Mouse (Mus musculus) T-cell, adult 2 months (primary cell): ENCODE data around the gene Rbpjl.

Experiments used
- DNase-seq: peaks from one replicate; pipeline ENCODE4 v3.0.0; 2022; ENCODE audit warnings: low spot score

Gene Rbpjl

GRCm38 (mm10) chr2:164402906-164403305 is at the start of gene Rbpjl:
TSS of gene Rbpjl (plus strand) at chr2:164403141.
- peak; percentile 46 for DNase-seq

GRCm38 (mm10) chr2:164353356-164353755 is 49.6 kb upstream of the Rbpjl start:
- peak; percentile 12 for DNase-seq

DNA sequence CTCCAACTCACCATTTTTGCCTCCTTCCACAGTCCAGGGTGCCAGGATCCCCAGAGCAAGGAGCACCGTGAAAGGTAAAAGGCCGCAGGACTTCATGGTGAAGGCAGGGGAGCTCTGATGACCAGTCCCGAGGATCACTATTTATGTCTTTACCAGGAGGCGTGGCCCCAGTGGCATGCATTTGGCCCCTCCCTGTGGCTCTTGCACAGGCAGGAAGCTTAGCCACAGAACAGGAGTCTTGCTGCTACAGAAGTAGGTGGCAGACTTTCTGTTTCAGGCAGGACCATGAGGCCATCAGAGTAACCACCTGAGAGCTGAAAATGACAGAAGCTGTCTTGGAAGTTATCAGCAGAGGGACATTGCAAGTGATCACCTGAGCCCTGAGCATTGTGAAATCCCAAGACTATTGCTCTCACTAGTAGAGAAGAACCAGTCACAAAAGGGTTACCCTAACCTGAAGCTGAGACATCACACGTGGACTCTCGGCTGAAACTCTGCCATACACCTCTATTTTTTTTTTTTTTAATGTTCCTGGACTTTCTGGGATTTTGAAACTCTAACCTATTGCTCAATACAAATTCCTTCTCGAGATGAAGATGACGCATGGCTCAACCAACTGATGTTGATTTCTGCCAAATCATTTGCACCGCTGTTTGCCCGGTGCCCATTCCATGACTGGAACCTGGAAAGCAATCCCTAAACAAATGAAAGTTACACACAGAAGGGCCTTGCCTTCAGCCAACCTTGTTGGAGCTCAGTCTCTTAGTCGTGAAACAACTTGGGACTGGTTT is 46.6 kb upstream of the Rbpjl start:
- peak; percentile 9 for DNase-seq

DNA sequence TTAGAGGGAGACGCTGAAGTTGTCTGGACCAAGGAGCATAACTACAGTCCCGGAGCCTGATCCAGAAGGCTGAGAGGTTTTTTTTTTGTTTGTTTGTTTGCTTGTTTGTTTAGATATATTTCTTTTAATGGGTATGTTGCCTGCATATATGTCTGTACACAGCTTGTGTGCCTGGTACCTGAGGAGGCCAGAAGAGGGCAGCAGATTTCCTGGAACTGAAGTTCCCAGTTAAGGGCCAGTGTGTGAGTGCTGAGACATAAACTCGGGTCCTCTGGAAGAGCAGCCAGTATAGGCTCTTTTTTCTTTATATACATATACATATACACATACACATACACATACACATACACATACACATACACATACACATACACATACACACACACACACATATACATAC is 44.6 kb upstream of the Rbpjl start:
- no peak for DNase-seq

GRCm38 (mm10) chr2:164359031-164359430 is 43.9 kb upstream of the Rbpjl start:
- no peak for DNase-seq

DNA sequence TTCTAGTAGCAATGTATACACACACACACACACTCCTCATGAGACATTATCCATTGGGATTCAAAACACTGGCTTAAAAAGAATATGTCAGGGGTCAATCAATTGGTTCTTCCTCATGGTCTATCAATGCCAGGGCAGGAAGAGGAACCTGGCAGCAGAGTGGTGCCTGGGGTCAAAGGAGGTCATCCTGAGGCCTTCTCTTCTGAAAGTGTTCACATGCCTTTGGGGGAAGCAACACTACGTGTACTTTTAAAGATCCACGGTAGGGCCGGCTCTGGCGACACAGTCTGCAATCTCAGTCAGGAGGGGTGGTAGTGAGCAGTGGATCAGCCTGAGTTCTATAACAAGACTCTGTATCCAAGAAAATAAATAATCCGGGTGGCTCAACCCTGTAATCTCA is 43.3 kb upstream of the Rbpjl start:
- no peak for DNase-seq

- no peak for DNase-seq
Measured at GRCm38 (mm10) chr2:164360974-164361657, 41.8 kb upstream of the Rbpjl start.

GRCm38 (mm10) chr2:164366947-164367346 is 36.0 kb upstream of the Rbpjl start:
- no peak for DNase-seq

GRCm38 (mm10) chr2:164368620-164369105 is 34.3 kb upstream of the Rbpjl start:
- DNase-seq: no peak

DNA sequence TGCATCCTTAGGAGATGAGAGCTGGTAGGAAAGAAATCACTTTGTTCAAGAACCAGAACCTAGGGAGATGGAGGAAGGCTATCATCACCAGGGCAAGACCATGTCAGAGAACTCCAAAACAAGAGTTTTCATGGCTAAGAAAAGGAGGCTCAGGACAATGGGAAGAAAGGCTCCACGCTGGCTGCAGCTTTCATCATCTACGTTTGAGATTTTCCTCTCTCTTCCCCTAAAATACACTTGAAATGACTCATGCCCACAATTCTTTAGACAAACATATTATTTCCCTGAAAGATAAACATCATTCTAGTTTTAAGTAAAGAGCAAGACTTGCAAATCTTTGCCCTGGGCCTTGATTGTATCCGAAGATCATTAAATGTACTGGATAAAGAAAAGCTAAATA is 31.6 kb upstream of the Rbpjl start:
- DNase-seq: no peak

DNA sequence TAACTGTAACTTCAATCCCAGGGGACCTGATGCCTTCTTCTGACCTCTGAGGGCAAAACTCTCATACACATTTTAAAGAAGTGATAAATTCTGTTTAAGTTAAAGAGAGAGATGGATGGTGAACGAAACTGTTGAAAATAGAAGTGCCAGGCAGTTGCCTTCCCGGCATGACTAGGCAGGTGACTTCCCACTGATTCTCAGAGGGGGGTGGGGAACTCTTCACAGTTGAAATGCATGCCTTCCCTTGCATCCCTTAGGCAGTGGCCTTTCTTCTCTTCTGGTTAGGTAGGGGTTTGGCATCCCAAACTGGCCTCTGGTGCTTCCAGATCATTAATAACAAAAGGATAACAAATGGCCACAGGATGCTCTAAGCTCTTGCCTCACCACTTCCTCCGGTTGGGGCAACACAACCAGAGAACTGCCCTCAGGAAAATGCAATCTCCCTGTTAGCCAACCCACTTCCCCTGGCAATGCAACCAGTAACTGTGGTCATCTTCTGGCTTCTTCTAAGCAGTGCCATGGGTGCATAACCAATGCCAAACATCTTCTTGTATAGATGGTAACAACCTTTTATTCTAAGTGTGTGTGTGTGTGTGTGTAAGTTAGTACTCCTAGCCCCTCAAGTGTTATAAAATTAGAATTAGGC is 30.4 kb upstream of the Rbpjl start:
- no peak for DNase-seq

- DNase-seq: no peak
Measured at GRCm38 (mm10) chr2:164373187-164373586, 29.8 kb upstream of the Rbpjl start.

GRCm38 (mm10) chr2:164377478-164378426 is 25.2 kb upstream of the Rbpjl start:
- no peak for DNase-seq

- no peak for DNase-seq
Measured at GRCm38 (mm10) chr2:164381726-164382125, 21.2 kb upstream of the Rbpjl start.

GRCm38 (mm10) chr2:164382971-164383370 is 20.0 kb upstream of the Rbpjl start:
- DNase-seq: no peak

- DNase-seq: no peak
Measured at GRCm38 (mm10) chr2:164383656-164384399, 19.1 kb upstream of the Rbpjl start.

GRCm38 (mm10) chr2:164385927-164386763 is 16.8 kb upstream of the Rbpjl start:
- no peak for DNase-seq

DNA sequence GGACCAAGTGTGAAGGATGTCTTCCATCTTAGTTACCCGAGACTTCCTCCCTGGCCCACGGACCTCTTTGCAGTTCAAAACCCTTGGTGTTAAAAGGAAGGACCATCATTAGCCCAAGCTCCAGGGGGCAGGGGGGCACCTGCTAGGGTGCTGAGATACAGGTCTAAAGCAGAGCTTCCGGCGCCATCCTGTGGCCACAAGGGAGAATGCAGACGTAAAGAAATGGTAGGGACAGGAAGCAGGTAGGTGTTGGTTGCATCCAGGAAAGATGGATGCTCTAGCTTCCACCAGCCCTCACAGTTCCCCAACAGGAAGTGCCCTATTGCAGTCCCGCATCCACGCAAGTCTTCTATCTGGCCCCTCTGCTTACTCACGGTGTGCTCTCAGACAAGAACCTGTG is 16.0 kb upstream of the Rbpjl start:
- peak; percentile 50 for DNase-seq

- no peak for DNase-seq
Measured at GRCm38 (mm10) chr2:164389020-164389419, 13.9 kb upstream of the Rbpjl start, which contains the start of gene Slpi. TSS of gene Slpi (minus strand) at chr2:164389095.

GRCm38 (mm10) chr2:164389499-164389898 is 13.4 kb upstream of the Rbpjl start:
- peak; percentile 68 for DNase-seq
